Mouse (Mus musculus) frontal cortex, adult (tissue): ENCODE measurements at regions not wholly inside any gene's neighbourhood (a gene's known extent, or its start where the extent isn't known, plus 50 kb on each side); places are given as distances from the start of the nearest gene placed in this dataset.
A peak's percentile ranks its signal among the peaks of the same experiment; 100 is the strongest.

Source experiments
- ATAC-seq: cut with Nextera tagmentation; 2 replicates; pipeline ENCODE4 v1.9.2; 2017; ENCODE audit warnings: mild to moderate bottlenecking, moderate library complexity, mixed read lengths; ENCODE audit not compliant: low TSS enrichment

- ATAC-seq, result peak; percentile 72
These were observed 634.6 kb downstream of the Epha4 start for GRCm38 (mm10) chr1:76880111-76880782.

GRCm38 (mm10) chr1:76880783-76881145 lies 634.1 kb downstream of the Epha4 start:
- no peak for ATAC-seq

- ATAC-seq, result no peak
These were observed 618.6 kb downstream of the Epha4 start for GRCm38 (mm10) chr1:76896152-76896864.

DNA sequence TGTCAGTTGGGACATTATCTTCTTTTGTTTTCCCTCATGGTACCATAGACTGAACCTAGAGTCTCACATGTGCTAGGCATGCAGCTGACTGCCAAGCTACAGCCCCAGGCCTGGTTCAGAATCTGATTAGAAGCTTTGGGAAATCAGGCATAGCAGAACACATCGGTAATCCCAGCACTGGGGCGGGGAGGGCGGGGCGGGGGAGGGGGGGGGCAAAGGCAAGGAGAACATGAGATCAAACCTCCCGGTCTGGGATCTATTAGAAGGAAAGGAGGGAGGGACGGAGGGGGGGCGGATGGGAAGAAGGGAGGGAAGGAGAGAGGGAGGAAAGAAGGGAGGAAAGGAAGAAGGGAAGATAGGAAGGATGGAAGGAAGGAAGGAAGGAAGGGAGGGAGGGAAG lies 617.5 kb downstream of the Epha4 start:
- ATAC-seq, result no peak

GRCm38 (mm10) chr1:76911472-76911871 lies 603.4 kb downstream of the Epha4 start:
- no peak for ATAC-seq

DNA sequence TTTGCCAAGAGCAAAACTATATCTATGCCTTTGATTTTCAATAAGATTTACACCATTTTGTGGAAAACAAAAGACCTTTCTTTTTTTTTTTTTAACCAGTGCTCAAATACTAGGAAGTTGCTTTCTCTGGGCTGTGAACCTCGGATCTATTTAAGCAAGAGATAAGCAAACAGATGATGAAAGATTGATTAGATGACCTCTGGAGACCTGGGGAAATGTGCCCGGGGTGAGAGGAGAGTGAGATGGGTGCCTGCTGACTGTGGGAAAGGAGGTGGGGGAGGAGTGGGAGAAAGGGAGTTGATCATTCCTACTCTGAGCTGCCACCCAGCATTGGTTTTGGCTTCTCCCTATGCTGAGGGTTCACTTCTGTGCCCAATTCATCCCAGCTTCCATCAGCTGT lies 595.3 kb downstream of the Epha4 start:
- ATAC-seq, result no peak

DNA sequence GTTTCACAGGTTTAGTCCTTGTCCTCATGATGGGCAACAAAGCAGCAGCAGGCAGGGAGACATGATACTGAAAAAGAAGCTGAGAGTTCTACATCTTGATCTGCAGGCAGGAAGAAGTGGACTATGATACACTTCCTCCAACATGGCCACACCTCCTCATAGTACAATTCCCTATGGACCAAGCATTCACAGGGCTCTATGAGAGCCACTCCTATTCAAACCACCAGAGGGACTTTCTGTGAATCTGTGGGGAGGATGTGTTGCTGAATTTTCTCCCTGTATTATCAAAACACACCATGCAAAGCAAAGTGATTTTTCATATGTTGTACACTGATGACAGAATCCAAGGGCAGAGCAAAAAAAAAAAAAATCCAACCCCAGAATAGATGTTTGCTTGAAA lies 594.3 kb downstream of the Epha4 start:
- no peak for ATAC-seq

- no peak for ATAC-seq
These were observed 587.8 kb downstream of the Epha4 start for GRCm38 (mm10) chr1:76927041-76927440.

- no peak for ATAC-seq
These were observed 586.9 kb downstream of the Epha4 start for GRCm38 (mm10) chr1:76928035-76928434.

GRCm38 (mm10) chr1:76933460-76933859 lies 581.4 kb downstream of the Epha4 start:
- ATAC-seq, result no peak

DNA sequence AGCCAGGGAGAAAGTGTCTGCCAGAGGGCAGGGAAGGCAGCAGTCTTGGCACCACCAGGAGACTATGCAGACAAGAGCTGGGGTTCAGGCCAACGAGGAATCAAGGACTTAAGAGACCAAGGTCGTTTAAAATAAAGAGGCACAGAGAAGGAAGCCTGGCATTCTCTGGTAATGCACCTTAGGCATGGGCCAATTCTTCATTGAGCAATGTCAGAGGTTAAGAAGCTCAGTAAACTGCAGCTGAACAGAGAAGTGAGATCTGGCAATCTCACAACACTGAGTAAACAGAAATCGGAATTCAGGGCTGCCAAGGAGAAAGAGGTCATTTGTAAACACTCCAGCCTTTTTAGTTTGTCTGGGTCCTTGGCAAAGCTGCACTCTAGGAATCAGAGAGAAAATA lies 572.2 kb downstream of the Epha4 start:
- ATAC-seq, result no peak

DNA sequence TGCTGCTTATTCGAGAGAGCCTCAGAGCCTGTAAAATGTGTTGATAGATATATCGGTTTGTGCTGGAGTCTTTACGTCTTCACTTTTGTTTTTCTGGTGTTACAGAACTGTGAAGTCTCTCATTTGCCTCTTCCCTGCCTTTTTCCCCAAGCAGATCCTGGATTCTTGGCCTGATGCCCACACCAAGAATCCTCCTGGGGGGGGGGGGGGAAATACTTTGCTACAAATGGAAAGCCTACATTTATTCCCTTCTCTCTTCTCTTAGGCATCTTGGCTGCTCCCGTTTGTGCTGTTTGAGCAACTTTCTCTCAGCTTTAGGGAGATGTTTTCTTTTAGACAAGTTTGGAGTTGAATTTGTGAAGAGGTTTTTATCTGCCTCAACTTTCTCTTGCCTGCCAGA lies 570.8 kb downstream of the Epha4 start:
- no peak for ATAC-seq

GRCm38 (mm10) chr1:76955031-76955430 lies 559.9 kb downstream of the Epha4 start:
- ATAC-seq, result no peak

DNA sequence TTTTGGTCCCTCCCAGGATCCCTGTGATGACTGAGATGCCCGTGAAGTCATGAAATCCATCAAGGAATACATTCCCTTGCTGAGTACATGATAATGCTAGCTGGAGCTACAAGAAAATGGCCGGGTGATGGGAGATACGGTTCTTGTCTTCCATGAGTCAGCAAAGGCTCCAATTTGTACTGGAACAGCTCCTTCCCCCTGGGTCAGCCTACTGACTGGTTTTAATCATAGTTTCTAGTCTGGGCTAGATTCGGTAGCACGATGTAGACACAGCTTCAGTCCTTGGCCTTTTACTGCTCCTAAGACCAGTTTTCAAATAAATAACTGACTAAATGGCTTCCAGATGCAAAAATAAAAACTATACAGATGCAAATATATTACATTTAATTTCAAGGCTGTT lies 557.5 kb downstream of the Epha4 start:
- no peak for ATAC-seq

DNA sequence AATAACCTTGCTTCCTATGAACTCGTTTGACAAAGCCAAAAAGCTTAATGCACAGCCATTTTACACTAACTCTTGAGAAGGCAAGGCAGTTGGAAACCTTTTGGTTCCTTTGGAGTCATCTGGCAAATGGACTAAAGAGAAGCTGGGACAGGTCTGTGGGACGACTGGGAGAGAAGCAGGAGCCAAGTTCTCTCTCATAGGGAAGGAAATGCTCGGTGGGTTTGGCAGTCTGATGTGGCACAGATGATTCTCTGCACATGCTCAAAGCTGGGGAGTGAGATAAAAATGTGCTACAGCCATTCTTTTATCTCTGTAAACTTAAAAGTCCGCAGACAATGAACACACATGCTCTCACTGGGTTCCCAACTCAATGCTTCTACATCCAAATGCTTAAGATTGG lies 556.2 kb downstream of the Epha4 start:
- ATAC-seq, result no peak

GRCm38 (mm10) chr1:76972454-76972853 lies 542.4 kb downstream of the Epha4 start:
- ATAC-seq, result no peak

- no peak for ATAC-seq
These were observed 539.6 kb downstream of the Epha4 start for GRCm38 (mm10) chr1:76975077-76975945.

DNA sequence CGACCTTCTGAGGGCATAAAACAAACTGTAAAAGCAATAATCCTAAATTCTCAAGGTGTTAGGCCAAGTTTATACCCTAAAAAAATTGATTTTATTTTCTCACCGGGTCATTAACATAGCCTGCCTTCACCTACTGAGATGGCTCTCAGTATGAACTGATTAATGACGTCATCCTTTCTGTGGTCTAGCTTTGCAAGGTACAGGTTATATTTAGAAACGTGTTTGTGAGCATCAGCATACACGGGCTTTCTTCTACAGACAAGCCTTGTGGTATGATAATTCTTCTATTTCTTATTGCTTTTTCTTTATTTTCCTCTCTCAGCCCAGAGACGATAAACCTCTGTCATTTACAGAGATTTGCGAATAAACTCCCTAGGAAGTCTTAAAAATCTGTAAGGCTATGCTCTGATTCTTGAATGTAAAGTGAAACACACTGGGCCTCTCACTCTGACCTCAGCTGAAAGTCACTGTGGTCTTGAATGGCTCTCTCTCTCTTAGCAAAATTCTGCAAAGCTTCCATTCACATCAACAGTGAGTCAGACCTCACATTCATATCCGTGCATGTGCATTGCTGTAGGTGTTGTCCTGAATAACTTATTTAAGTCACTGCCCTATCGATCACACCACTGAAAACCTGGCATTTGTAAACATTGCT lies 534.3 kb downstream of the Epha4 start:
- no peak for ATAC-seq

GRCm38 (mm10) chr1:76993776-76994175 lies 521.1 kb downstream of the Epha4 start:
- ATAC-seq, result no peak

DNA sequence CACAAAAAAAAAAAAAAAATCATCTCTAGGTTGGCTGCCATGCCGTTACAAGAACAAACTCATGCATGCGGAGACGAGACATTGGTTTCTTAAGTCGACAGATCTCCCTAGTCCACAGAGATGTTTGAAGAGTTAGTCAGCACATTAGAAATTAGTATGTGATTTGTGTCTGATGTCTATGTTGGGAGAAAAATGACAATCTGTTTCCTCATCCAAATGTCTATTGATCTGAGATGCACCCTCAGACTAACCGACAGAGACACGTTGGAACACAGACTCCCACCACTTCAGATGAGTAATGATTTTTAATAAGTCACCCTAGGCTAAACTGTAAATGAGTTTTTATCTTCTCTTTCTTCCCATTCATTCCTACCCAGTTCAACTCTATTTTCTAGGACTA lies 506.9 kb downstream of the Epha4 start:
- no peak for ATAC-seq

DNA sequence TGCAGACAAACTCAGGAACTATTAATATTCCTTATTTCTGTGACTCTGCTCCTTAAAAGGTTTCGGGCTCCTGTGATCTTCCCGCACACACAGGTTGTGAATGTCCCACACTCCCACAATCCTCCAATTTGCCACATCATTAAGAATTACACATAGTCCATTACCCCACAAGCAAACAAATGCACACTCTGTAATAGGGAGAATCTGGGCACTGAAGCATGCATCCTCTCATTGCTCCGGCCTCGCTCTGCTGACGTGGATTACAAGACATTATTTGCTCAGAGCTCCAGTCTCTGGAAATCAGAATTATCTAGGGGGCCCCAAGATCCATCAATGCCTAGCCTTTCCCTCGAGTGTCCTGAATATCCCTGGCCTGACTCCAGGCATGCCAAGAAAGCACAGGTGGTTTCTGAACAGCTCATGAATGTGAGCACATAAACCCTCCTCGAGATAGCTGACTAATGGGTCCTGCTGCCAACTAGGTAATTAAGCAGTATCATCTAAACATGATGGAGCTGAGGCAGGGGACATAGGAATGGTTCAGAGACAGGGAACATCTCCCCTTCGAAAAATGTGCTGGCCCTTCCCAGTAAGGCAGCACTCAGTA lies 504.2 kb downstream of the Epha4 start:
- ATAC-seq, result no peak

GRCm38 (mm10) chr1:77027656-77028055 lies 487.2 kb downstream of the Epha4 start:
- ATAC-seq, result peak; percentile 52; the same call in 1 of the 2 replicates
